10 mouse cellular contexts compared by ENCODE assay signal in genomic region chr5:139174141-139174540, GRCm38 (mm10). TPM values are rescaled to one million over a fixed set of nuclear protein-coding genes. Genes with fewer than 3 reads are reported as not detected.
DNase-seq lines count a peak whose midpoint lies in the region; ATAC-seq lines count a peak whose summit lies in the region.
"Had no signal": no experiment of that assay in that cellular context is flagged by ENCODE, and none has a peak within 500 bp of the region (broad histone marks: within the 10 kb centered on the region; RNA-seq: fewer than 3 reads in every experiment).

No protein-coding gene starts in this region.

- H3K36me3 ChIP-seq in heart, embryonic 14.5 days (ENCODE audit: control insufficient read depth, insufficient read depth, low read length), result peaks cover 69% of the 10 kb centered on the region
- H3K36me3 ChIP-seq in megakaryocyte, embryonic 14.5 days (replicated peaks; ENCODE audit: low read length), result peaks cover 89% of the 10 kb centered on the region
- peaks cover 58% of the 10 kb centered on the region for H3K36me3 ChIP-seq in limb, embryonic 13.5 days
- peaks cover 14% of the 10 kb centered on the region for H3K36me3 ChIP-seq in stomach, embryonic 16.5 days (ENCODE audit: control insufficient read depth, insufficient read depth, low read length)

- peaks cover 5 to 7% of the 10 kb centered on the region in 2 experiments for H3K4me1 ChIP-seq in heart, embryonic 14.5 days (ENCODE audit: control insufficient read depth in 2 of 2, insufficient read depth in 2 of 2, low read length in 2 of 2)
- peaks cover 79% of the 10 kb centered on the region for H3K4me1 ChIP-seq in megakaryocyte, embryonic 14.5 days
- peaks cover 26% of the 10 kb centered on the region for H3K4me1 ChIP-seq in limb, embryonic 13.5 days
- peaks cover 5% of the 10 kb centered on the region; the same call in 1 of the 2 replicates for H3K4me1 ChIP-seq in stomach, embryonic 16.5 days (ENCODE audit: control insufficient read depth, insufficient read depth, low read length)

- intact Hi-C loops in heart, postnatal 36 days (cut with DNase I), result no loop called here

- 62% methylated on average over 10 of the region's 10 CpGs for WGBS in heart, embryonic 14.5 days
- 21% methylated on average over 10 of the region's 10 CpGs for WGBS in limb, embryonic 13.5 days
- 30% methylated on average over 10 of the region's 10 CpGs for WGBS in stomach, embryonic 16.5 days

- H3K4me2 ChIP-seq in heart, embryonic 14.5 days (ENCODE audit: low read length), result no peak overlapping the region
- H3K4me2 ChIP-seq in limb, embryonic 13.5 days (replicated peaks), result peak overlapping the region; percentile 19; the same call in 1 of the 2 replicates
- H3K4me2 ChIP-seq in stomach, embryonic 16.5 days (ENCODE audit: low read depth, low read length), result no peak overlapping the region

- no peak for ATAC-seq in heart, embryonic 14.5 days (ENCODE audit: insufficient number of reproducible peaks, insufficient read depth, low FRiP score, low read depth)
- no peak for ATAC-seq in megakaryocyte, adult 5-6 weeks (ENCODE audit: poor library complexity, severe bottlenecking)
- ATAC-seq in limb, embryonic 13.5 days (ENCODE audit: low FRiP score, low read depth), result 0 out of 2 replicates have a peak, but pooled peaks have one; percentile 30
- no peak for ATAC-seq in stomach, embryonic 16.5 days (ENCODE audit: insufficient read depth, low FRiP score)
- ATAC-seq in frontal cortex, adult (ENCODE audit: low TSS enrichment), result no peak

- peak overlapping the region; percentile 21 to 51; a peak in 3 of 4 replicates for H3K27ac ChIP-seq in heart, embryonic 14.5 days (replicated peaks in 1 of 2; ENCODE audit: control insufficient read depth in 1 of 2, insufficient read depth in 1 of 2, low read depth in 2 of 2, low read length in 2 of 2)
- no peak overlapping the region; the same call in 1 of the 2 replicates for H3K27ac ChIP-seq in limb, embryonic 13.5 days
- H3K27ac ChIP-seq in stomach, embryonic 16.5 days (ENCODE audit: low read length), result no peak overlapping the region

- no peak overlapping the region for H3K4me3 ChIP-seq in heart, embryonic 14.5 days (ENCODE audit: control insufficient read depth in 1 of 2, insufficient read depth in 1 of 2, low read depth in 1 of 2, low read length in 2 of 2)
- H3K4me3 ChIP-seq in megakaryocyte, embryonic 14.5 days (replicated peaks), result peak overlapping the region; percentile 30
- no peak overlapping the region for H3K4me3 ChIP-seq in limb, embryonic 13.5 days
- no peak overlapping the region for H3K4me3 ChIP-seq in stomach, embryonic 16.5 days (replicated peaks; ENCODE audit: low read length)

- DNase-seq in heart, postnatal 36 days, result no peak
- DNase-seq in cerebellum, adult 18-20 months, result no peak
- DNase-seq: thymus, postnatal 4 days had no signal

- no peaks in the 10 kb centered on the region for H3K9me3 ChIP-seq in heart, embryonic 14.5 days (ENCODE audit: control insufficient read depth, low read length)
- no peaks in the 10 kb centered on the region for H3K9me3 ChIP-seq in megakaryocyte, embryonic 14.5 days
- H3K9me3 ChIP-seq in limb, embryonic 13.5 days, result no peaks in the 10 kb centered on the region
- H3K9me3 ChIP-seq in stomach, embryonic 16.5 days (replicated peaks; ENCODE audit: control insufficient read depth, low read length), result no peaks in the 10 kb centered on the region

- H3K27me3 ChIP-seq in heart, embryonic 14.5 days (ENCODE audit: control insufficient read depth, insufficient read depth, low read length), result no peaks in the 10 kb centered on the region
- no peaks in the 10 kb centered on the region for H3K27me3 ChIP-seq in megakaryocyte, embryonic 14.5 days (replicated peaks)
- peaks cover 48% of the 10 kb centered on the region for H3K27me3 ChIP-seq in limb, embryonic 13.5 days
- no peaks in the 10 kb centered on the region for H3K27me3 ChIP-seq in stomach, embryonic 16.5 days (ENCODE audit: control insufficient read depth, insufficient read depth, low read length)
- H3K27me3 ChIP-seq: CH12.LX had no signal

- H3K9ac ChIP-seq in heart, embryonic 14.5 days (ENCODE audit: low read length), result no peak overlapping the region
- peak overlapping the region; percentile 55; the same call in 1 of the 2 replicates for H3K9ac ChIP-seq in limb, embryonic 13.5 days
- peak overlapping the region; percentile 30; the same call in 1 of the 2 replicates for H3K9ac ChIP-seq in stomach, embryonic 16.5 days (ENCODE audit: low read length)

RNA-seq across cellular contexts. Expression of gene Dnaaf5, which starts 24.1 kb away (rescaled TPM):
- polyA plus RNA-seq in heart, embryonic 14.5 days (2014; fragmentation: Nextera tagmentation; extraction: Ambion mirVana), result 6.4 and 6.5 TPM in 2 replicates
- total RNA-seq in heart, postnatal 36 days (2021), result 10 to 100 TPM; 16.0 to 16.2 TPM
- polyA plus RNA-seq in megakaryocyte, embryonic 14.5 days (2012; ENCODE audit: insufficient read depth, low replicate concordance), result 196 and 533 TPM in 2 replicates
- total RNA-seq in megakaryocyte, adult 5-6 weeks (2015), result 5.2 and 5.6 TPM in 2 replicates
- total RNA-seq in megakaryocyte, adult 5-6 weeks (2017), result 3.3 and 4.1 TPM in 2 replicates
- polyA plus RNA-seq in limb, embryonic 13.5 days (2015; fragmentation: Nextera tagmentation; extraction: Ambion mirVana), result 4.4 and 4.7 TPM in 2 replicates
- polyA plus RNA-seq in stomach, embryonic 16.5 days (2015; fragmentation: Nextera tagmentation; extraction: Ambion mirVana), result 2.6 and 3.1 TPM in 2 replicates

RNA-seq across cellular contexts. Expression of gene Prkar1b, which starts 24.3 kb away (rescaled TPM):
- polyA plus RNA-seq in heart, embryonic 14.5 days (2014; fragmentation: Nextera tagmentation; extraction: Ambion mirVana), result 9.5 and 9.9 TPM in 2 replicates
- 1 to 10 TPM; 1.5 to 4.4 TPM for total RNA-seq in heart, postnatal 36 days (2021)
- polyA plus RNA-seq in megakaryocyte, embryonic 14.5 days (2012; ENCODE audit: insufficient read depth, low replicate concordance), result 1.4 TPM in 1 of 2 replicates, not detected in the other
- total RNA-seq in megakaryocyte, adult 5-6 weeks (2015), result 0.27 and 0.60 TPM in 2 replicates
- total RNA-seq in megakaryocyte, adult 5-6 weeks (2017), result 0.04 and 0.48 TPM in 2 replicates
- polyA plus RNA-seq in limb, embryonic 13.5 days (2015; fragmentation: Nextera tagmentation; extraction: Ambion mirVana), result 20.1 and 25.4 TPM in 2 replicates
- 25.2 and 25.8 TPM in 2 replicates for polyA plus RNA-seq in stomach, embryonic 16.5 days (2015; fragmentation: Nextera tagmentation; extraction: Ambion mirVana)
- total RNA-seq: CH12.LX had no signal

RNA-seq across cellular contexts. Expression of gene Sun1, which starts 26.3 kb away (rescaled TPM):
- 39.6 and 41.4 TPM in 2 replicates for polyA plus RNA-seq in heart, embryonic 14.5 days (2014; fragmentation: Nextera tagmentation; extraction: Ambion mirVana)
- 10 to 100 TPM; 48.2 to 50.1 TPM for total RNA-seq in heart, postnatal 36 days (2021)
- 1.5 and 3.4 TPM in 2 replicates for polyA plus RNA-seq in megakaryocyte, embryonic 14.5 days (2012; ENCODE audit: insufficient read depth, low replicate concordance)
- 40.8 and 44.1 TPM in 2 replicates for total RNA-seq in megakaryocyte, adult 5-6 weeks (2015)
- total RNA-seq in megakaryocyte, adult 5-6 weeks (2017), result 67.0 and 72.5 TPM in 2 replicates
- polyA plus RNA-seq in limb, embryonic 13.5 days (2015; fragmentation: Nextera tagmentation; extraction: Ambion mirVana), result 48.7 and 51.1 TPM in 2 replicates
- 56.2 and 58.3 TPM in 2 replicates for polyA plus RNA-seq in stomach, embryonic 16.5 days (2015; fragmentation: Nextera tagmentation; extraction: Ambion mirVana)

Comparison
In these comparisons a context has a peak if more than half of its experiments do, and no peak if none do; other contexts are left out.
1. H3K27ac ChIP-seq: peak in heart, embryonic 14.5 days (2 of 2); none in limb, embryonic 13.5 days (single experiment) and stomach, embryonic 16.5 days (single experiment).
2. RNA of gene Dnaaf5, which starts 24.1 kb away (polyA plus RNA-seq): 196 to 533 TPM in megakaryocyte, embryonic 14.5 days; 6.4 to 6.5 TPM in heart, embryonic 14.5 days, 4.4 to 4.7 TPM in limb, embryonic 13.5 days and 2.6 to 3.1 TPM in stomach, embryonic 16.5 days; every median in the first group is over 10 times any median in the second.